Mouse (Mus musculus) adrenal gland, postnatal 25 days (tissue): ENCODE data around the gene Srebf1. TPM values are rescaled to one million over a fixed set of nuclear protein-coding genes. Genes with fewer than 3 reads are reported as not detected.
A peak's percentile ranks its signal among the peaks of the same experiment; 100 is the strongest.

ENCODE experiments used
- DNase-seq: peaks from one replicate; pipeline ENCODE4 v3.0.0; 2021; ENCODE audit warnings: mixed read lengths
- total RNA-seq: library from RNA; stranded (reverse); gene quantifications from 2 replicates; pipeline ENCODE4 v1.2.3, GENCODE M21; 2021

Srebf1 gene
- total RNA-seq, 1 experiment from 2014 or later, result 160 TPM

DNA sequence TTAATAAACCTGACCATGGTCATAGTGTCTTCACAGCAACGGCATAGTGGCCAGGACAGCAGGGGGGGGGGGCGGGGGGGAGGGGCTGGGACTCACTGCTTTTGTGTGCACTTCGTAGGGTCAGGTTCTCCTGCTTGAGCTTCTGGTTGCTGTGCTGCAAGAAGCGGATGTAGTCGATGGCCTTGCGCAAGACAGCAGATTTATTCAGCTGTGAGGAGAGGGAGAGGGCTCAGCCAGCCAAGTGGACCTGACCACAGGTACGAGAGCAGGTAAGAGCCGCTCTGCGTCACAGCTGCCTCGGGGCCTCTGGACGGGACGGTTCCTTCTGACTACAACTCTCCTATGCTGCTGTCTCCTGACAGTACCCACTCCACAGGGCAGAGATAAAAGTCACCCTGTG lies 17.4 kb downstream of the Srebf1 start:
- no peak for DNase-seq

DNA sequence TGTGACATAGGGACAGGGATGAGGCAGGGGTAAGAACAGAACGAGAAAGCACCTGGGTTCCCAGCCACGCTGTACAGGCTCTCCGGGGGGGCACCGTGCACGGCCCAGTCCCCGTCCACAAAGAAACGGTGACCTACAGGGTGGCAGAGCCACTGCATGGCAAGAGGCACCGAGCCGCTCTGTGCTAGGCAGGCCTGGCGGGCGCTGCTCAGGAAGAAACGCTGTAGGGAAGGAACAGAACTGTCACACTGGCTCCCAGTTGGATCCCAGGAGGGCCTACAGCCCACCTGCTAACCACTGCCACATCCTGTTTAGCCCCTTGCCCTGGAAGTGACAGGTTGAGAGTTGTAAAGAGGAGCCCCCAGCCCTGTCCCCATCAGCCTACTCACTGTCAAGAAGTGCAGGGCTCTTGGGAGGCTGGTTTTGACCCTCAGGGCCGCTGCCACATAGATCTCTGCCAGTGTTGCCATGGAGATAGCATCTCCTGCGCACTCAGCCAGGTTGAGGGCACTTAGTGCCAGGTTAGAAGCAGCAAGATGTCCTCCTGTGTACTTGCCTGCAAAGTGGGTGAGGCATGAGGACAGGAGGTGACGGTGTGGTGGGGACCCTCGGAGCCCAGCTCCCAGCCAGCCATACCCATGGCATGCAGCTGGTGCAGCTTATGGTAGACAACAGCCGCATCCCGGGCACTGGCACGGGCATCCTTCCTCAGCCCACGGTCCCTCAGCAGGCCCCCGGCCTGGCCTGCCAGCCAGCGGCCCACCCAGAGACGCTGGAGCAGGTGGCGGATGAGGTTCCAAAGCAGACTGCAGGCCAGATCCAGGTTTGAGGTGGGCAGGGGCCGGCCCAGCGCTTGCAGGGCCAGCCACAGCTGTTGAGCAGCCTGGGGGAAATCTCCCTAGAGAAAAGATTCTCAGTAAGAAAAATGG lies 19.4 kb downstream of the Srebf1 start:
- no peak for DNase-seq

- DNase-seq, result no peak
Observed at GRCm38 (mm10) chr11:60200384-60200783, 22.0 kb downstream of the Srebf1 start.

DNA sequence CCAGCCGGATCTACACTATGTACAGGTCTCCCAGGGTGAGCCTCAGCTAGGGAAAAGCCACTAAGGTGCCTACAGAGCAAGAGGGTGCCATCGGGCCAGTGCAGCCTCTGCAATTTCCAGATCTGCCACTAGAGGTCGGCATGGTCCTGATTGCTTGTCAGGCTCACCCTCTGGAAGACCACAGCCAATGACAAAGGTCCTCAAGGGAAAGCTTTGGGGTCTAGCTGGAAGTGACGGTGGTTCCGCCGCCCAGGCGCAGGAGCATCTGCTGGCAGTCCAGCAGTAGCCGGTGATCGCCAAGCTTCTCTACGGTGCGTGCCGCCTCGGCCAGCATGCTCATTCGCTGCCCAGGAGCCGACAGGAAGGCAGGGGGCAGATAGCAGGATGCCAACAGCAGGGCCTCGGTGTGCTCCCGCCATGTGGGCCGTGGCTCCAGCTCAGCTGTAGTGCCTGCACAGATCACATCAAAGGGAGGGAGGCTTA lies 22.6 kb downstream of the Srebf1 start:
- DNase-seq, result peak; percentile 89

DNA sequence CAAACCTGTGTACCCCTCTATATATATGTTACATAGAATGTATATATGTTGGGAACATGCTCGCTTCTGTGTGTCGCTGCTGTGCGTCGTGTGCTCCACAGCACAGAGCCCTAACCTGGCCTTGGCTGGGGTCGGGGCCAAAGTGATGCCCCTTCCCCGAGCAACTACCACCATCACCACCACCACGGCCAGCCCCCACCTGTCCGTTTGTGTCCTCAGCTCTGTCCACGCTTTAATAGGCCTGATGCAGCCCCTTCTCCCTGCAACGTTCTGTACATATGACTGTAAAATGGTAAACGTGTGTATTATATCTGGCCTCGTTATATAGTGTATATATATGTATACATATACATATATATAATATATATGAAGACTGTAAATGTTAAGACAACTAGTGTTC lies 23.7 kb downstream of the Srebf1 start:
- no peak for DNase-seq

GRCm38 (mm10) chr11:60197998-60198619 lies 24.3 kb downstream of the Srebf1 start:
- peak; percentile 18 for DNase-seq

DNA sequence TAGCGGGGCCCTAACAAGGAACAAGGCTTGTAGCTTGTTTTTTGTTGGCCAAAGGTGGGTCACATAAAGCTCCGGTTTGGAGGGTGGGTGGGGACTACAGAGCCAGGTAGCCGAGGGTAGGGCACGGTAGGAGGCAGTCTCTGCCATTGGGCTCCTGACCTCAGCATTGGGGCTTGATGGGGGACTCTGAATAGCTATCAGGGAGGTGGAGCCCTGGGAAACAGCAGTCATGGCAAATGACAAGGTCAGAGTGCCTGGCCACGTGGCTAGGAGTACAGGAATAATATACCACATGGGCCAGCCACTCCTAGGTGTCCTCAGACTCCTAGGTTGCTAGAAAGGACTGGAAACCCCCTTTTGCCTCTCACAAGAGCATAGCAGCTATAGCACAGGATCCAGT lies 26.0 kb downstream of the Srebf1 start:
- DNase-seq, result no peak

- no peak for DNase-seq
Observed at GRCm38 (mm10) chr11:60195108-60195507, 27.3 kb downstream of the Srebf1 start.

DNA sequence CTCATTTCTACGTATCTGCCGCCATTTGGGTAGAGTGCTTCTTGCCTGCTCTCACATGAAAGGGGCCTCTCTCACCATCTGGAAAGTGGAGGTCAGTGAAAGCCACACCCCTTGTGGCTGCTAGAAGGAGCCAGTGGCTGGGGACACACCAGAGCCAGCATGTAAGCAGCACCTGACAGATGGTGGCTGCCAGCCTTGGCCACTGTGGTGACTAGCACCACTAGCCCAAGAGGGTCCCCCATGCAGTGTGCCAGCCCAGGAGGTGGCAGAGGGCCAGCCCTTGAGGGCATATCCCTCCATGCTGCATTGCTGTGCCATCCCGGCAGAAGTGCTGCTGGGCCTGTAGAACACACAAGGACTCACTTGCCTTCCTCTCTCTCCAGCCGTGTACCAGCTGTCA lies 28.8 kb downstream of the Srebf1 start:
- no peak for DNase-seq

DNA sequence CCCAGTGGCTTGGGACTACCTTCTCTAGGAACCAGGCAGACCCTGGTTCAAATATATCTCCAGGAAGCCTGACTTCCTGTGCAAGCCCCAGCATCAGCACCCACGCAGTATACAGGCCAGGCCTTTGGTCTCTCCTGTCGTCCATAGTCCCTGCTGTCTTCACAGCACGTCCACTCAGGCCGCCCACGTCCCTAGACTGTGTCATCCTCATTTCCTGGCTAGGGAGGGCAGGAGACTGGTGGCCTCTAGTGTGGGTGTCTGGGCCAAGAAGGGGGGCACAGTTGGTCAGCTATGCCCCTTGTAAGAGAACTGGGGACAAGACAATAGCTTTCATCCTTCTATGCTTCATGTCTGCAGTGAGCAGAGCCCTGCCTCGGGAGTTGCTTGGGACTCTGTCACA lies 29.8 kb downstream of the Srebf1 start:
- no peak for DNase-seq

DNA sequence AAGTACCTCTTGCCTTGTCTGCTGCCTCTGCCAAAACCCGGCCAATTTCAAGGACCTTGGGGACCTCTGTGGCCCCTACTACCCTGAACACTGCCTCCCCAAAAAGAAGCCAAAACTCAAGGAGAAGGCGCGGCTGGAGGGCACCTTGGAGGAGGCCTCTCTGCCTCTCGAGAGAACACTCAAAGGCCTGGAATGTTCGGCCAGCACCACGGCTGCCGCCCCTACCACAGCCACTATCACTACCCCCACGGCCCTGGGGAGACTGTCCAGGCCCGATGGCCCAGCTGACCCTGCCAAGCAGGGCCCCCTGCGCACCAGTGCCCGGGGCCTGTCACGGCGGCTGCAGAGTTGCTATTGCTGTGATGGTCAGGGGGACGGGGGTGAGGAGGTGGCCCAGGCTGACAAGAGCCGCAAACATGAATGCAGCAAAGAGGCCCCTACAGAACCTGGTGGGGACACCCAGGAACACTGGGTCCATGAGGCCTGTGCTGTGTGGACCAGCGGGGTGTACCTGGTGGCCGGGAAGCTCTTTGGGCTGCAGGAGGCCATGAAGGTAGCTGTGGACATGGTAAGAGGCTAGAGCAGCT lies 32.2 kb downstream of the Srebf1 start:
- DNase-seq, result no peak

GRCm38 (mm10) chr11:60189501-60190040 lies 32.8 kb downstream of the Srebf1 start:
- no peak for DNase-seq

GRCm38 (mm10) chr11:60188275-60188853 lies 34.0 kb downstream of the Srebf1 start:
- DNase-seq, result no peak

GRCm38 (mm10) chr11:60187070-60187469 lies 35.3 kb downstream of the Srebf1 start:
- DNase-seq, result no peak

DNA sequence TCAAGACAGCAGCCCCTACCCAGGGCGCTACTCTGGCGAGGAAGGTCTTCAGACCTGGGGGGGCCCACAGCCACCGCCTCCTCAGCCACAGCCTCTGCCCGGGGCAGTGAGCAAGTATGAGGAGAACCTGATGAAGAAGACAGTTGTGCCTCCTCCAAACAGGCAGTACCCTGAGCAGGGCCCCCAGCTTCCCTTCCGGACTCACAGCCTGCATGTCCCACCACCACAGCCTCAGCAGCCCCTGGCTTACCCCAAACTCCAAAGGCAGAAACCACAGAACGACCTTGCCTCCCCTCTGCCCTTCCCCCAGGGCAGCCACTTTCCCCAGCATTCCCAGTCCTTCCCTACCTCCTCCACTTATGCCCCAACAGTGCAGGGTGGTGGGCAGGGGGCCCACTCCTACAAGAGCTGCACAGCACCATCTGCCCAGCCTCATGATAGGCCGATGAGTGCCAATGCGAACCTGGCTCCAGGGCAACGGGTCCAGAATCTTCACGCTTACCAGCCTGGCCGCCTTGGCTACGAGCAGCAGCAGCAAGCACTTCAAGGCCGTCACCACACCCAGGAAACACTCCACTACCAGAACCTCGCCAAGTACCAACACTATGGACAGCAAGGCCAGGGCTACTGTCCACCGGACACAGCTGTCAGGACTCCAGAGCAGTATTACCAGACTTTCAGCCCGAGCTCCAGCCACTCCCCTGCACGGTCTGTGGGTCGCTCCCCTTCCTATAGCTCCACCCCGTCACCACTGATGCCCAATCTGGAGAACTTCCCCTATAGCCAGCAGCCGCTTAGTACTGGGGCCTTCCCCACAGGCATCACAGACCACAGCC lies 36.8 kb downstream of the Srebf1 start:
- DNase-seq, result peak; percentile 45

DNA sequence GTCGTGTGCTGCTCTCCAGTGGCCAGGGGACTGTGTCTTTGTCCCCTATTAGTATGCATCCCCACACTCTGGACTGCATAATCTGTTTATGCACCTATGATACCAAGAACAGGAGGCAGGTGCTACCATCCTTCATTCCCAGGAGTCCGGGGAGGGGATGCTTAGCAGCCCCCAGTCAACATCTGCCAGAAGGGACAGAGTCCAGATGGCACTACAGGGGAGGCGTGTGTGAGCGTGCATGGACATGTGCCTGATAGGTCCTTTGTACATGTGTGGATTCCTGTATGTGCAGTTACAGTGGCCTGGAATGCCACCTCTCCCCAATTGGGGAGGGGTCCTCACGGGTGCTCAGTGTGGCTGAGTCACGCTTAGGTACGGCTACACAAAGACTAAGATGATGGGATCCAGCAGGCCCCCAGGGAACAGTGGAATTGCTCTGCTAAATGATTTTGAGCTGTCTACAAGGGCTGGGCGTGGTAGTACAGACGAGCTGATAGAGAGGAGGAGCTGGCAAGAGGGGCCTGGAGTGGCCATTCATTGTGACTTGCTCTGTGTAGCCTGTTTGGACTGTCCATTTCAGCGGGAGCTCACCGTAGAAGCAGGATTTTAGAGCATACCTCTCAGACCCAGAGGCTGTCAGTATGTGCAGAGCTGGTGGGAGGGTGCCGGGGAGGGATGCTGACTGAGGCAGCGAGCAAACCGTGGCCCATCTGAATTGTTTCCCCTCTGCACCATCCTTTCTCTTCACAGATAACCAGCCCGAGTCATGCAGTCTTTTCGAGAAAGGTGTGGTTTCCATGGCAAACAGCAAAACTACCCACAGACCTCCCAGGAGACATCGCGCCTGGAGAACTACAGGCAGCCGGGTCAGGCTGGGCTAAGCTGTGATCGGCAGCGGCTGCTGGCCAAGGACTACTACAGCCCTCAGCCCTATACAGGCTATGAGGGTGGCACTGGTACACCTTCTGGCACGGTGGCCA lies 37.7 kb downstream of the Srebf1 start:
- no peak for DNase-seq

DNA sequence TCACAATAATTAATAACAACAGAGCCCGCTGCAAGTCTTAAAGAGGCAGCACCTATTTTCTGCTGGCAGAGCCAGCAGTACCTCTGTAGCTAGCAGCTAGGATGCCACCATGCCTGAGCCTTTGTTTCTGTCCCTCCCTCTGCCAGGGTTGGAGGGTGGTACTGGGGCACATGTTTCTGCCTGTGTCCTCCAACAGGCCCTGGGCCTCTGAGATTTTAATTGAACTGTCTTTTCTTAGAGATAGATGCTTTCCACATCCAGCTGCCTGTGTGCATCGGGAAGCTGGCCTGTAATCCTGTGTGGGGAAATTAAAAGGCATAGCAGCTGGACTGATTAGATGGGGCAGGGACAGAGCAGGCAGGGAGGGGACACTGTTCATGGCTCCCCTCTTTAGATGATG lies 39.6 kb downstream of the Srebf1 start:
- no peak for DNase-seq

- DNase-seq, result peak; percentile 35
Observed at GRCm38 (mm10) chr11:60182116-60182670, 40.2 kb downstream of the Srebf1 start.

DNA sequence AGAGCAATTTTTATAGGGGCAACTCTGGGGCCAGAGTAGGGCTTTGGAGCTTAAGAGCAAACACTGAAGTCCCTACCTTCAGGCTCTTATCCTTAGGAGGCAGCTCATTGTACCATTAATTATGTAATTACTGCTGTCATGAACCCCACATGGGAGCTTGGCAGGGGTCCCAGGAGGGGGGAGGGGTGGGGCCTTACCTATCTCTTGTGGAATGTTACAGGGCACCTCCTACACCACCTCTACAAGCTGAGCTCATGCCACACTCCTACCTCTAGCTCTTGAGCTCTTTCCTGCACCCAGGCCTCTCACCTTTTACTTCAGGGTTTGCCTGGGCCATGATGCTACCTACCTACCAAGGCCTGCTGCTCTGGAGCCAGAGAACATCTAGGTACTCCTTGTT lies 43.9 kb downstream of the Srebf1 start:
- DNase-seq, result no peak

DNA sequence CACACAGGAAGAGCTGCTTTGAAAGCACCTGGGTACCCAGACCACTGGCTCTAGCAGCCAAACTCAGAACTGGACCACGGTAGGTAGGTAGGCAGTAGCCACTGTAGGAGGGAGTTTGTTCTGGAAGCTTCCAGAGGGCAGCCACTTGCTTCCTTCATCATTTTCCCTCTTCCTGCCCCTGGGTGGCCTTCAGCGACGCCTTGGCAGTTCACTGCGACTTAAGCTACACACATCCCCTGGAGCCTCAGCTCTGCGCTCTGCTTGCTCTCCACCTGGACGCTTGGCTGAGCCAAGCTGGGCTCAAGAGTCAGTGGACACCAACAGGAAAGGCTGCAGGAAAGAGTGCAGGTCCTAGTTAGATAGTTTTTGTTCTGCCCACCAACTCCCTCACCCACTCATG lies 44.4 kb downstream of the Srebf1 start:
- no peak for DNase-seq
